In genomic region chr2:84819861-84820260, GRCm38 (mm10) we compare ENCODE assay signal across 16 mouse cellular contexts. TPM values are rescaled to one million over a fixed set of nuclear protein-coding genes. Genes with fewer than 3 reads are reported as not detected.
DNase-seq lines count a peak whose midpoint lies in the region; ATAC-seq and TF ChIP-seq lines count a peak whose summit lies in the region.
"Had no signal": no experiment of that assay in that cellular context is flagged by ENCODE, and none has a peak within 500 bp of the region (broad histone marks: within the 10 kb centered on the region; RNA-seq: fewer than 3 reads in every experiment).

No protein-coding gene starts in this region.

- peak overlapping the region; percentile 53; the same call in 1 of the 2 replicates for H3K27ac ChIP-seq in heart, embryonic 10.5 days
- H3K27ac ChIP-seq: neural tube, embryonic 15.5 days had no signal

- DNase-seq in frontal cortex, postnatal 10 days (ENCODE audit: low spot score in 2 of 2), result no peak
- DNase-seq in left cerebral cortex, postnatal 14 days (ENCODE audit: low spot score in 2 of 2), result peak; percentile 30 to 73
- no peak for DNase-seq in left cerebral cortex, adult 11 months (ENCODE audit: low spot score)
- DNase-seq in heart, embryonic 10.5 days (ENCODE audit: low spot score), result no peak
- DNase-seq in spleen, postnatal 4 days (ENCODE audit: low spot score in 2 of 2), result no peak
- DNase-seq in MN1 (ENCODE audit: low spot score), result no peak
- DNase-seq: adrenal gland, postnatal 10 days; lung, postnatal 36 days had no signal

- H3ac ChIP-seq in myocyte (ENCODE audit: control insufficient read depth, insufficient read length), result no peak overlapping the region

- intact Hi-C loops in left cerebral cortex, postnatal 14 days (cut with DNase I), result loop anchor here (10.0 kb wide), 1 partner anchor 365 kb away; no protein-coding TSS in a partner anchor

- no peaks in the 10 kb centered on the region for H3K79me2 ChIP-seq in myocyte (ENCODE audit: control insufficient read depth, insufficient read depth)

- H3K4me2 ChIP-seq in myocyte (ENCODE audit: low read depth), result peak overlapping the region; percentile 68
- H3K4me2 ChIP-seq: neural tube, embryonic 15.5 days had no signal

- H3K4me1 ChIP-seq in heart, embryonic 10.5 days, result peaks cover 19% of the 10 kb centered on the region
- H3K4me1 ChIP-seq: neural tube, embryonic 15.5 days had no signal

- H3K9me3 ChIP-seq in heart, embryonic 10.5 days, result no peaks in the 10 kb centered on the region
- H3K9me3 ChIP-seq: neural tube, embryonic 15.5 days had no signal

- no peak overlapping the region for H3K4me3 ChIP-seq in heart, embryonic 10.5 days
- H3K4me3 ChIP-seq in myocyte, result no peak overlapping the region
- H3K4me3 ChIP-seq: neural tube, embryonic 15.5 days had no signal

- WGBS in heart, embryonic 10.5 days, result 32% methylated on average over 3 of the region's 3 CpGs

- ATAC-seq in frontal cortex, adult (ENCODE audit: low TSS enrichment), result peak; percentile 92
- ATAC-seq: hindbrain, embryonic 16.5 days had no signal

- H3K36me3 ChIP-seq in heart, embryonic 10.5 days, result no peaks in the 10 kb centered on the region
- H3K36me3 ChIP-seq in myocyte (ENCODE audit: control insufficient read depth, insufficient read depth), result no peaks in the 10 kb centered on the region
- H3K36me3 ChIP-seq: neural tube, embryonic 15.5 days had no signal

- peaks cover 10% of the 10 kb centered on the region; the same call in 1 of the 2 replicates for H3K27me3 ChIP-seq in heart, embryonic 10.5 days (ENCODE audit: insufficient read depth, poor library complexity, severe bottlenecking)
- H3K27me3 ChIP-seq in myocyte (ENCODE audit: control insufficient read depth, insufficient read depth, insufficient read length), result no peaks in the 10 kb centered on the region

- no peak for TF ChIP-seq POLR2A in myocyte (IDR thresholded peaks at IDR 0.05; ENCODE audit: insufficient read length, low read depth)

TF ChIP-seq in myocyte, 11 proteins besides CTCF, POLR2A, EP300 and RAD21:
- TF ChIP-seq MYOG (IDR thresholded peaks at IDR 0.05; ENCODE audit: control insufficient read depth in 1 of 3, insufficient read depth in 1 of 3, insufficient read length in 2 of 3, low read depth in 2 of 3) (no peak), MYOD1 (IDR thresholded peaks at IDR 0.05; ENCODE audit: control insufficient read depth in 1 of 3, insufficient read length in 2 of 3, low read depth in 2 of 3) (no peak), MAX (IDR thresholded peaks at IDR 0.05; ENCODE audit: low read depth) (no peak), SRF (IDR thresholded peaks at IDR 0.05; ENCODE audit: control insufficient read depth, insufficient read length, low read depth) (no peak), TCF12 (IDR thresholded peaks at IDR 0.05; ENCODE audit: insufficient read depth, poor library complexity, severe bottlenecking) (no peak), POLR2AphosphoS2 (IDR thresholded peaks at IDR 0.05; ENCODE audit: insufficient read length, low read depth) (no peak), E2F4 (IDR thresholded peaks at IDR 0.05; ENCODE audit: insufficient read depth) (no peak), TCF3 (IDR thresholded peaks at IDR 0.05; ENCODE audit: insufficient read length, low read depth) (no peak), REST (IDR thresholded peaks at IDR 0.05; ENCODE audit: insufficient read depth, insufficient read length) (no peak), USF1 (IDR thresholded peaks at IDR 0.05; ENCODE audit: low read depth) (no peak), CEBPB (IDR thresholded peaks at IDR 0.05; ENCODE audit: insufficient read depth, poor library complexity, severe bottlenecking) (no peak)

RNA-seq across cellular contexts. Expression of gene Smtnl1, which starts 2.6 kb away (rescaled TPM):
- not detected for total RNA-seq in left cerebral cortex, postnatal 14 days (2021)
- polyA plus RNA-seq in heart, embryonic 10.5 days (2016; fragmentation: Nextera tagmentation; extraction: Ambion mirVana), result 0.18 and 0.19 TPM in 2 replicates
- 0.85 TPM for polyA plus RNA-seq in myocyte (2012; fragmentation: generic; extraction: Trizol)
- total RNA-seq: layer of hippocampus, postnatal 25 days; midbrain, postnatal 0 days had no signal
- polyA plus RNA-seq: cortical plate, adult 2 months; hindbrain, embryonic 16.5 days; liver, adult 2 months; midbrain, postnatal 0 days; neural tube, embryonic 15.5 days had no signal

RNA-seq across cellular contexts. Expression of gene Timm10, which starts 6.9 kb away (rescaled TPM):
- 10 to 100 TPM; 59.7 to 63.5 TPM for total RNA-seq in left cerebral cortex, postnatal 14 days (2021)
- polyA plus RNA-seq in heart, embryonic 10.5 days (2016; fragmentation: Nextera tagmentation; extraction: Ambion mirVana), result 82.9 and 92.9 TPM in 2 replicates
- 102 TPM for polyA plus RNA-seq in myocyte (2012; fragmentation: generic; extraction: Trizol)

RNA-seq across cellular contexts. Expression of gene Slc43a1, which starts 18.8 kb away (rescaled TPM):
- under 1 TPM; 0.15 to 0.24 TPM for total RNA-seq in left cerebral cortex, postnatal 14 days (2021)
- 38.9 and 41.0 TPM in 2 replicates for polyA plus RNA-seq in heart, embryonic 10.5 days (2016; fragmentation: Nextera tagmentation; extraction: Ambion mirVana)
- 2.0 TPM for polyA plus RNA-seq in myocyte (2012; fragmentation: generic; extraction: Trizol)

RNA-seq across cellular contexts. Expression of gene Ube2l6, which starts 21.2 kb away (rescaled TPM):
- total RNA-seq in left cerebral cortex, postnatal 14 days (2021), result 1 to 10 TPM; 5.1 to 6.0 TPM
- 51.3 and 65.3 TPM in 2 replicates for polyA plus RNA-seq in heart, embryonic 10.5 days (2016; fragmentation: Nextera tagmentation; extraction: Ambion mirVana)
- polyA plus RNA-seq in myocyte (2012; fragmentation: generic; extraction: Trizol), result 16.2 TPM

RNA-seq across cellular contexts. Expression of gene Serping1, which starts 44.6 kb away (rescaled TPM):
- 1 to 10 TPM; 5.9 to 6.8 TPM for total RNA-seq in left cerebral cortex, postnatal 14 days (2021)
- polyA plus RNA-seq in heart, embryonic 10.5 days (2016; fragmentation: Nextera tagmentation; extraction: Ambion mirVana), result 22.0 and 28.5 TPM in 2 replicates
- polyA plus RNA-seq in myocyte (2012; fragmentation: generic; extraction: Trizol), result 0.62 TPM

Comparison
In these comparisons a context has a peak if more than half of its experiments do, and no peak if none do; other contexts are left out.
1. DNase-seq: peak in left cerebral cortex, postnatal 14 days (2 of 2); none in frontal cortex, postnatal 10 days (0 of 2), left cerebral cortex, adult 11 months (single experiment), heart, embryonic 10.5 days (single experiment), spleen, postnatal 4 days (0 of 2) and MN1 (single experiment).
2. RNA of gene Slc43a1, which starts 18.8 kb away (polyA plus RNA-seq): 38.9 to 41.0 TPM in heart, embryonic 10.5 days; 2.0 TPM in myocyte (single experiment); every median in the first group is over 10 times any median in the second.